Mouse (Mus musculus) urinary bladder, postnatal 14 days (tissue): ENCODE measurements at regions not wholly inside any gene's neighbourhood (a gene's known extent, or its start where the extent isn't known, plus 50 kb on each side); places are given as distances from the start of the nearest gene placed in this dataset.

Source experiments
- DNase-seq: peaks from one replicate; pipeline ENCODE4 v3.0.0; 2021; ENCODE audit warnings: low spot score

- no peak for DNase-seq
Observed at GRCm38 (mm10) chr13:59393231-59393938, 191.6 kb downstream of the Agtpbp1 start.

GRCm38 (mm10) chr13:59392828-59393227 lies 192.2 kb downstream of the Agtpbp1 start:
- DNase-seq, result no peak

GRCm38 (mm10) chr13:59387627-59388325 lies 197.3 kb downstream of the Agtpbp1 start:
- no peak for DNase-seq

GRCm38 (mm10) chr13:59386935-59387540 lies 198.0 kb downstream of the Agtpbp1 start:
- DNase-seq, result no peak

GRCm38 (mm10) chr13:59385824-59386223 lies 199.2 kb downstream of the Agtpbp1 start:
- DNase-seq, result no peak

- no peak for DNase-seq
Observed at GRCm38 (mm10) chr13:59370141-59370816, 214.7 kb downstream of the Agtpbp1 start.

- no peak for DNase-seq
Observed at GRCm38 (mm10) chr13:59368550-59369449, 216.2 kb downstream of the Agtpbp1 start.

- peak; percentile 73 for DNase-seq
Observed at GRCm38 (mm10) chr13:59365460-59365859, 219.6 kb downstream of the Agtpbp1 start.

GRCm38 (mm10) chr13:59363428-59363827 lies 221.6 kb downstream of the Agtpbp1 start:
- DNase-seq, result no peak

- no peak for DNase-seq
Observed at GRCm38 (mm10) chr13:59361323-59361722, 223.7 kb downstream of the Agtpbp1 start.

GRCm38 (mm10) chr13:59360026-59360425 lies 225.0 kb downstream of the Agtpbp1 start:
- DNase-seq, result no peak

- DNase-seq, result no peak
Observed at GRCm38 (mm10) chr13:59358421-59358820, 226.6 kb downstream of the Agtpbp1 start.

GRCm38 (mm10) chr13:59351461-59351860 lies 233.6 kb downstream of the Agtpbp1 start:
- DNase-seq, result no peak

GRCm38 (mm10) chr13:59350613-59351150 lies 234.3 kb downstream of the Agtpbp1 start:
- DNase-seq, result no peak

GRCm38 (mm10) chr13:59348510-59348909 lies 236.5 kb downstream of the Agtpbp1 start:
- DNase-seq, result no peak

- peak; percentile 13 for DNase-seq
Observed at GRCm38 (mm10) chr13:59341871-59342270, 243.2 kb downstream of the Agtpbp1 start.

- DNase-seq, result no peak
Observed at GRCm38 (mm10) chr13:59338436-59338835, 246.6 kb downstream of the Agtpbp1 start.

- DNase-seq, result no peak
Observed at GRCm38 (mm10) chr13:59323933-59324332, 261.1 kb downstream of the Agtpbp1 start.

GRCm38 (mm10) chr13:59323441-59323840 lies 261.6 kb downstream of the Agtpbp1 start:
- DNase-seq, result peak; percentile 6

- DNase-seq, result no peak
Observed at GRCm38 (mm10) chr13:59320261-59320660, 264.8 kb downstream of the Agtpbp1 start.

- no peak for DNase-seq
Observed at GRCm38 (mm10) chr13:59317458-59318005, 267.5 kb downstream of the Agtpbp1 start.
